Mouse (Mus musculus): ENCODE measurements around the gene Cplx3.

Gene Cplx3

GRCm38 (mm10) chr9:57602098-57602497 lies 4.0 kb downstream of the Cplx3 start:
- no peak for DNase-seq (ENCODE audit: low read depth in 1 of 2, low spot score in 2 of 2)

GRCm38 (mm10) chr9:57601353-57601706 lies 4.8 kb downstream of the Cplx3 start:
- no peak for DNase-seq (ENCODE audit: low read depth in 1 of 2, low spot score in 2 of 2)

GRCm38 (mm10) chr9:57600620-57601352 lies 5.3 kb downstream of the Cplx3 start:
- no peak for DNase-seq (ENCODE audit: low read depth in 1 of 2, low spot score in 2 of 2)

GRCm38 (mm10) chr9:57598851-57599563 lies 7.1 kb downstream of the Cplx3 start:
- no peak for DNase-seq (ENCODE audit: low read depth in 1 of 2, low spot score in 2 of 2)

GRCm38 (mm10) chr9:57597929-57598382 lies 8.1 kb downstream of the Cplx3 start:
- DNase-seq (ENCODE audit: low read depth in 1 of 2, low spot score in 2 of 2), result no peak

- DNase-seq (ENCODE audit: low read depth in 1 of 2, low spot score in 2 of 2), result no peak
These were observed 8.8 kb downstream of the Cplx3 start for GRCm38 (mm10) chr9:57597265-57597664.

- no peak for DNase-seq (ENCODE audit: low read depth in 1 of 2, low spot score in 2 of 2)
These were observed 11.9 kb downstream of the Cplx3 start for GRCm38 (mm10) chr9:57594174-57594509.

- no peak for DNase-seq (ENCODE audit: low read depth in 1 of 2, low spot score in 2 of 2)
These were observed 12.5 kb downstream of the Cplx3 start for GRCm38 (mm10) chr9:57593454-57594173.

GRCm38 (mm10) chr9:57590726-57591125 lies 15.4 kb downstream of the Cplx3 start:
- no peak for DNase-seq (ENCODE audit: low read depth in 1 of 2, low spot score in 2 of 2)

- DNase-seq (ENCODE audit: low read depth in 1 of 2, low spot score in 2 of 2), result peak; percentile 21 to 50
These were observed 16.6 kb downstream of the Cplx3 start, which contains the start of gene Ulk3 for GRCm38 (mm10) chr9:57589224-57590126. Gene Ulk3, plus strand, starts transcription at chr9:57589452.

GRCm38 (mm10) chr9:57584991-57585390 lies 21.1 kb downstream of the Cplx3 start:
- DNase-seq (ENCODE audit: low read depth in 1 of 2, low spot score in 2 of 2), result no peak

- no peak for DNase-seq (ENCODE audit: low read depth in 1 of 2, low spot score in 2 of 2)
These were observed 28.8 kb downstream of the Cplx3 start for GRCm38 (mm10) chr9:57577144-57577849.

- DNase-seq (ENCODE audit: low read depth in 1 of 2, low spot score in 2 of 2), result no peak
These were observed 30.5 kb downstream of the Cplx3 start for GRCm38 (mm10) chr9:57575577-57575976.

- DNase-seq (ENCODE audit: low read depth in 1 of 2, low spot score in 2 of 2), result no peak
These were observed 31.7 kb downstream of the Cplx3 start for GRCm38 (mm10) chr9:57574397-57574796.

GRCm38 (mm10) chr9:57568500-57568899 lies 37.6 kb downstream of the Cplx3 start:
- no peak for DNase-seq (ENCODE audit: low read depth in 1 of 2, low spot score in 2 of 2)

GRCm38 (mm10) chr9:57566846-57567245 lies 39.2 kb downstream of the Cplx3 start:
- DNase-seq (ENCODE audit: low read depth in 1 of 2, low spot score in 2 of 2), result no peak

- peak; percentile 30 for DNase-seq (ENCODE audit: low read depth in 1 of 2, low spot score in 2 of 2)
These were observed 40.3 kb downstream of the Cplx3 start for GRCm38 (mm10) chr9:57565741-57566221.

GRCm38 (mm10) chr9:57564609-57565008 lies 41.5 kb downstream of the Cplx3 start:
- no peak for DNase-seq (ENCODE audit: low read depth in 1 of 2, low spot score in 2 of 2)

GRCm38 (mm10) chr9:57562896-57563372 lies 43.1 kb downstream of the Cplx3 start:
- no peak for DNase-seq (ENCODE audit: low read depth in 1 of 2, low spot score in 2 of 2)

GRCm38 (mm10) chr9:57561711-57562099 lies 44.4 kb downstream of the Cplx3 start:
- DNase-seq (ENCODE audit: low read depth in 1 of 2, low spot score in 2 of 2), result peak in 1 of 2 experiments; percentile 51

Data from monocyte, adult 2 months (primary cell).